Mouse (Mus musculus) liver, adult 10 weeks (tissue): ENCODE data around the gene Col26a1. TPM values are rescaled to one million over a fixed set of nuclear protein-coding genes. Genes with fewer than 3 reads are reported as not detected.

ENCODE experiments used
- polyA plus RNA-seq: library from polyadenylated mRNA; stranded (reverse); fragments of 350-450 nt; fragmentation: Illumina TruSeq; extraction: RNeasy Lipid Tissue Mini Kit (QIAGEN cat#74804); gene quantifications from one replicate; pipeline ENCODE4 v1.2.3, GENCODE M21; 2014; ENCODE audit warnings: low read depth, low replicate concordance

The Col26a1 gene
- not detected for polyA plus RNA-seq

GRCm38 (mm10) chr5:136882788-136883439 lies at the start of gene Col26a1:
Gene Col26a1, minus strand, starts transcription at chr5:136883209.

DNA sequence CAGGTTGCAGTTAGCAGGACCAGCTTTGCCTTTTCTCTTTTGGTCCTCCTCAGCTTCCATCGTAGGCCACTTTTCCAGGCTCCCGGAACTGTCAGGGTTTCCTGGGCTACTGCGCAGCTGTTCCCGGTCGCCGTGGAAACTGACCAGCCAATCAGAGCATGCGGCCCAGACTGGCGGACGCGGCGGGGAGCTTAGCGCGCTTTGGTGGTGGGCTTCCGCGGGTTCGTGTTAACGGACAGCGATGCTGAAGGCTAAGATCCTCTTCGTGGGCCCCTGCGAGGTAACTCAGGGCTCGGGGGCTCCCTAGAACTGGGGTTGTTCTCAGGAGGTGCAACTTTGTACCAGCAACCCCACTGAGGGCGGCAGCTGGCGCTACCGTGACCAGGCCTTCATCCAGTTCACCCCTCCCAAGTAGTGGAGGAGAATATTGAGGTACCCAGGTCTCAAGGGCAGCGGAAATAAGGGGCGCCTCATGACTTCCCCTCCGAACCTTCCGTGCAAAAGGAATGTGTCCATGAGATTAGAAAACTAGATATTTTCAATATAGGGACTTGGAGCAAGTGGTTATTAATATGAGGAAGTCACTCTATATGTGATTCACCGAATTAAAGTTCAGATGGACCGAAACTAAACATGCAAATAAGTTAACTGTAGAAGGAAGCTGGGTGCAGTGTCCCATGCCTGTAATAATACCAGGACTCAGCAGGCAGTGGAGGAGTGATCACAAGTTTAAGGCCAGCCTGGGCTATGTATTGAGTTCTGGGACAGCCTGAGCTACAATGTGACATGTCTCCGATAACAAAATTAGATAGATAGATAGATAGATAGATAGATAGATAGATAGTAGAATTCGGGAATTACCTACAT lies 25.2 kb upstream of the Col26a1 start, which contains the start of gene Ift22:
Gene Ift22, plus strand, starts transcription at position 160 of the 867 bp plus-strand sequence.

DNA sequence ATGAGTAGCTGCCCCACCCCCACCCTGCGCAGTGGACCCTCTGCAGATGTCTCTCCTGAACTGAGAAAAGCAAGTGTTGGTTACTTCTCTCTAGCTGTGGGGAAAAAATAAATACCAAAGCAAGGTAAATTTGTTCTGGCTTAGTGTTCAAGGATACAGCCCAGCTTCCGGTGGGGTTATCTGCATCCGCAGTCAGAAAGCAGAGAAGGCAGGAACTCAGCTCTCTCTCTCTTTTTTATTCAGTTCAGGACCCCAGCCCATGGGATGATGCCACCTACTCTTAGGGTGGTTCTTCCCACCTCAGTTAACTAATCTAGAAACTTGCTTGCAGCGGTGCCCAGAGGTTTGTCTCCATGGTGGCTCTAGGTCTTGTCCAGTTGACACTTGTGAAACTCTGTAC lies 190.2 kb downstream of the Col26a1 start, which contains the start of gene Myl10:
Gene Myl10, plus strand, starts transcription at position 363 of the 400 bp plus-strand sequence.

Other genes starting within 250 kb of the Col26a1 start
- not detected for gene Myl10, start 190.1 kb downstream of the Col26a1 start, polyA plus RNA-seq
- gene Ift22, start 24.9 kb upstream of the Col26a1 start, polyA plus RNA-seq, result 1.7 TPM
- 9.0 TPM for gene Fis1, start 70.1 kb upstream of the Col26a1 start, polyA plus RNA-seq
- gene Cldn15, start 83.4 kb upstream of the Col26a1 start, polyA plus RNA-seq, result not detected
- 1.1 TPM for gene Plod3, start 103.8 kb upstream of the Col26a1 start, polyA plus RNA-seq
- 6.6 TPM for gene Znhit1, start 104.8 kb upstream of the Col26a1 start, polyA plus RNA-seq
- not detected for gene Vgf, start 143.2 kb upstream of the Col26a1 start, polyA plus RNA-seq
- 9.6 TPM for gene Ap1s1, start 162.9 kb upstream of the Col26a1 start, polyA plus RNA-seq
- 0.69 TPM for gene Serpine1, start 189.1 kb upstream of the Col26a1 start, polyA plus RNA-seq
- gene Trim56, start 233.0 kb upstream of the Col26a1 start, polyA plus RNA-seq, result 7.7 TPM